Mouse (Mus musculus) small intestine, adult 2 months (tissue): ENCODE measurements around the gene Fam213b. TPM values are rescaled to one million over a fixed set of nuclear protein-coding genes. Genes with fewer than 3 reads are reported as not detected.
A peak's percentile ranks its signal among the peaks of the same experiment; 100 is the strongest.

Experiments
- H3K27ac ChIP-seq: fragments of 200-500 bp; 2 replicates; pipeline ENCODE4 v1.5.1; 2012; ENCODE audit warnings: low read depth, low read length, control low read depth, inconsistent platforms; ENCODE audit not compliant: insufficient read depth
- H3K27me3 ChIP-seq: fragments of 200-500 bp; 2 replicates; pipeline ENCODE4 v1.6.1; 2012; ENCODE audit warnings: mild to moderate bottlenecking, moderate library complexity, low read length, inconsistent platforms; ENCODE audit not compliant: control insufficient read depth, insufficient read depth
- H3K36me3 ChIP-seq: fragments of 200-500 bp; 2 replicates; pipeline ENCODE4 v1.6.1; 2012; ENCODE audit warnings: mild to moderate bottlenecking, low read length, control low read depth, inconsistent platforms; ENCODE audit not compliant: control insufficient read depth, insufficient read depth
- H3K4me1 ChIP-seq: fragments of 200-500 bp; 2 replicates; pipeline ENCODE4 v1.6.1; 2012; ENCODE audit warnings: low read length, inconsistent platforms, mixed read lengths; ENCODE audit not compliant: control insufficient read depth, insufficient read depth, insufficient read length
- H3K4me3 ChIP-seq: fragments of 200-500 bp; 2 replicates; pipeline ENCODE4 v1.5.1; 2012; ENCODE audit warnings: low read depth, mild to moderate bottlenecking, control low read depth, inconsistent platforms, low read length, moderate library complexity
- CTCF ChIP-seq: fragments of 200-500 bp; IDR thresholded peaks from 2 replicates; pipeline ENCODE4 v1.5.1; 2012; ENCODE audit warnings: low read depth, mild to moderate bottlenecking, control low read depth, inconsistent platforms, low read length, moderate library complexity, mixed read lengths; ENCODE audit not compliant: insufficient replicate concordance, insufficient read length; ENCODE audit errors: extremely low read depth
- POLR2A ChIP-seq: fragments of 200-500 bp; IDR thresholded peaks from 2 replicates; pipeline ENCODE4 v1.6.1; 2012; ENCODE audit warnings: low read depth, mild to moderate bottlenecking, control low read depth, inconsistent platforms, low read length, moderate library complexity
- WGBS: fragments of 180-500 bp; shearing (Covaris S2); methylation state at CpG from one replicate; pipeline ENCODE4 v1.1.7; 2018; 5-methylcytosine and 5-hydroxymethylcytosine counted together
- polyA plus RNA-seq: library from polyadenylated mRNA; depleted of rRNA; stranded (reverse); fragments of >200 nt; gene quantifications from 2 replicates; pipeline ENCODE4 v1.2.3, GENCODE M21; 2012

Gene Fam213b
- polyA plus RNA-seq, 1 experiment = 197 TPM

GRCm38 (mm10) chr4:154887593-154888250 lies 11.2 kb downstream of the Fam213b start:
- 76% methylated on average over 15 of the region's 15 CpGs for WGBS

GRCm38 (mm10) chr4:154886876-154887592 lies 11.9 kb downstream of the Fam213b start:
- Histone ChIP-seq H3K4me3 (no peak overlapping the region), H3K36me3 (no peaks in the 10 kb centered on the region), H3K4me1 (peaks cover 9% of the 10 kb centered on the region; the same call in 1 of the 2 replicates), H3K27ac (no peak overlapping the region), H3K27me3 (no peaks in the 10 kb centered on the region)
- no peak for TF ChIP-seq CTCF
- 74% methylated on average over 13 of the region's 13 CpGs for WGBS

More at GRCm38 (mm10) chr4:154887593-154888250, 11.2 kb downstream of the Fam213b start:
- Histone ChIP-seq H3K27me3 (no peaks in the 10 kb centered on the region), H3K27ac (no peak overlapping the region), H3K4me3 (no peak overlapping the region), H3K4me1 (peaks cover 5% of the 10 kb centered on the region; the same call in 1 of the 2 replicates), H3K36me3 (no peaks in the 10 kb centered on the region)
- no peak for TF ChIP-seq POLR2A
- TF ChIP-seq CTCF = no peak

- 43% methylated on average over 11 of the region's 11 CpGs for WGBS
- Histone ChIP-seq H3K4me3 (no peak overlapping the region), H3K27ac (no peak overlapping the region), H3K4me1 (peaks cover 9% of the 10 kb centered on the region; the same call in 1 of the 2 replicates), H3K36me3 (no peaks in the 10 kb centered on the region), H3K27me3 (no peaks in the 10 kb centered on the region)
- TF ChIP-seq CTCF = no peak
- no peak for TF ChIP-seq POLR2A
These were observed 13.5 kb downstream of the Fam213b start for GRCm38 (mm10) chr4:154885416-154885815.

- H3K27ac ChIP-seq = no peak overlapping the region
These were observed 16.8 kb downstream of the Fam213b start for GRCm38 (mm10) chr4:154882014-154882659.

GRCm38 (mm10) chr4:154880730-154881129 lies 18.2 kb downstream of the Fam213b start:
- Histone ChIP-seq H3K27ac (no peak overlapping the region), H3K36me3 (no peaks in the 10 kb centered on the region), H3K4me3 (no peak overlapping the region), H3K4me1 (peaks cover 9% of the 10 kb centered on the region; the same call in 1 of the 2 replicates), H3K27me3 (no peaks in the 10 kb centered on the region)
- 54% methylated on average over 6 of the region's 6 CpGs for WGBS
- no peak for TF ChIP-seq CTCF
- TF ChIP-seq POLR2A = no peak

More at GRCm38 (mm10) chr4:154882014-154882659, 16.8 kb downstream of the Fam213b start:
- Histone ChIP-seq H3K4me1 (peaks cover 9% of the 10 kb centered on the region; the same call in 1 of the 2 replicates), H3K4me3 (no peak overlapping the region), H3K27me3 (no peaks in the 10 kb centered on the region), H3K36me3 (no peaks in the 10 kb centered on the region)
- 18% methylated on average over 14 of the region's 14 CpGs for WGBS
- TF ChIP-seq CTCF (no peak), POLR2A (no peak)

- TF ChIP-seq POLR2A (peak; percentile 42; the same call in 1 of the 2 replicates), CTCF (peak; percentile 95; the same call in 1 of the 2 replicates)
- Histone ChIP-seq H3K4me1 (peaks cover 7% of the 10 kb centered on the region; the same call in 1 of the 2 replicates), H3K36me3 (no peaks in the 10 kb centered on the region), H3K27me3 (no peaks in the 10 kb centered on the region), H3K4me3 (peak overlapping the region; percentile 33; the same call in 1 of the 2 replicates), H3K27ac (peak overlapping the region; percentile 68)
- 7% methylated on average over 18 of the region's 18 CpGs for WGBS
These were observed 20.9 kb downstream of the Fam213b start for GRCm38 (mm10) chr4:154877864-154878548.
